Mouse (Mus musculus) right cerebral cortex, adult 2 months (tissue): Measurements from ENCODE around the gene Gm17617.

Experiments used
- DNase-seq, 2 experiments: peaks; one replicate each; pipeline ENCODE4 v3.0.0; 2021 to 2022; ENCODE audit warnings: low spot score in 2 of 2

The Gm17617 gene

GRCm38 (mm10) chr13:55133448-55133847 lies at the start of gene Gm17617:
Gm17617 (minus strand) TSS chr13:55133548.
- no peak for DNase-seq

GRCm38 (mm10) chr13:55182173-55182894 lies 49.0 kb upstream of the Gm17617 start:
- DNase-seq = peak; percentile 65 to 75

- no peak for DNase-seq
These were observed 48.4 kb upstream of the Gm17617 start for GRCm38 (mm10) chr13:55181786-55182172.

GRCm38 (mm10) chr13:55179591-55179990 lies 46.2 kb upstream of the Gm17617 start:
- DNase-seq = no peak

DNA sequence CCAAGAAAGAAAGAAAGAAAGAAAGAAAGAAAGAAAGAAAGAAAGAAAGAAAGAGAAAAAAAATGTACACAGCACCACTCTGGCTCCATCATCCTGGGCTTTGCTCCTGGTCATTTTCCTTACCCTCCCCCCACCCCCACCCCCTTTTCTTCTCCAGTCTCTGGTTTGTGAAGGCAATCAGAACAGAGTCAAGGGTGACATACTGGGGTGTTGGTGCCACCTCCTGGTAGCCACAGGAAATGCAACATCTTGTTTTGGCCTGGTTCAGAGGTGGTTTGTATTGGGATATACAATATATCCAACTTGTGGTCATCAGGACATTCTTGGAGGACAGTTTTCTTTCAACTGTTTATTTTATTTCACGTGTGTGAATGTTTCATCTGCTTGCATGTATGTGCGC lies 45.2 kb upstream of the Gm17617 start:
- DNase-seq = peak; percentile 78 to 85

DNA sequence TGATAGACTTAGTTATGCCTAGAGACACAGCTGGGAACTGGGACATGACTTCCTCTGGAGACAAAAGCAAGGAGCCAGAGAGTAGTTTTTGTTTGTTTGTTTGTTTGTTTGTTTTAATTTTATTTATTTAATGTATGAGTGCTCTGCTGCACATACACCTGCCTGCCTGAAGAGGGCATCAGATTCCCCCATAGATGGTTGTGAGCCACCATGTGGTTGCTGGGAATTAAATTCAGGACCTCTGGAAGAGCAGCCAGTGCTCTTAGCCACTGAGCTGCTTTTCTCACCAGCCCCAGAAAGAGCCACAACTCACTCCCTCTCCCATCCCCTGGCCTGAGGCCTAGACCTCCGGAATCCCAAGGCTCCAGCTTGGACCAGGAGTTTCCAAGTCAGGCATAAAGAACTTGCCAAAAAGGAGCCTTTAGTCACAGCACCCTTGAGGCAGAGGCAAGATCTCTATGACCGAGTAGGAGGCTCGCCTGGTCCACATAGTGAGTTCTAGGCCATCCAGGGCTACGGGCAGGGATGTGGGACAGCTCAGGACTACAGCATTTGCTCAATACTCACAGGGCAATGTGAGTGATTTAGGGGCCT lies 44.7 kb upstream of the Gm17617 start:
- no peak for DNase-seq

DNA sequence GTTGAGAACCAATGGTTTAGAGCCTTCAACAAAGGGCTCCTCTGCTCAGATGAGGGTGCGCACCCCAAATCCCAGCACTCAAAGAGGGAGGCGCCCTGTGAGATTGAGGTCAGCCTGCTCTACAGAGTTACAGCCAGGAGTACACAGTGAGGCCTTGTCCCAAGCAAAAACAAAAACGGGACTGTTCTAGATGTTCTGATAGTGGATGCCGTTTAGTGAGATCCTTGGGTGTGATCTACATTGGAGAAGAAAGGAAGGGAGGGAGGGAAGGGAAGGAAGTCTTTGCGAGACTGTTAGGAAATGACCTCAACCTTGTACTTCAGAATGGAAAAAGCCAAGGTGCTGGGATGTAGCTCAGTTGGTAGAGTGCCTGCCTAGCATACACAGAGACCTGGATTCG lies 42.9 kb upstream of the Gm17617 start:
- DNase-seq = no peak

- no peak for DNase-seq
These were observed 41.0 kb upstream of the Gm17617 start for GRCm38 (mm10) chr13:55174347-55174746.

GRCm38 (mm10) chr13:55172336-55172770 lies 39.0 kb upstream of the Gm17617 start:
- DNase-seq = no peak

- peak; percentile 37 to 52 for DNase-seq
These were observed 38.4 kb upstream of the Gm17617 start for GRCm38 (mm10) chr13:55171517-55172335.

DNA sequence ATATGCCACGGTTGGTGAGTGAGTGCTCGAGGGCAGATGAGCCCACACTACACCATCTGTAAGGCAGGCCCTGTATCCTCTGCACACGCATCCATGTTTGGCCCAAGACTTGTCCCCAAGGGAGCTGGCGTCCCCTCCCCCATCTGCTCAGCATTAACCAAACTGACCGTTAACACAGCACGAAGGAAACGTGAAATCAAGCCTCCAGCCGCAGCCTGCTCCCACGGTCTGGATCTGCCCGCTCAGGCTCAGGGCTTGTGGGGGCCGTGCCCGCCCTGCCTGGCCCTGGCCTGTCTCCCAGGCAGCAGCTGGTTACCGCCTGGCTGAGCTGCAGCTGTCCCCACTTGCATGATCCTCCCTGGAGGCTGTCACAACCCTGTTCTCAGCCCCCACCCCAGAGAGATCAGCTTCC lies 35.6 kb upstream of the Gm17617 start:
- peak; percentile 26 to 32 for DNase-seq

GRCm38 (mm10) chr13:55168255-55168654 lies 34.9 kb upstream of the Gm17617 start:
- DNase-seq = no peak

- DNase-seq = no peak
These were observed 34.5 kb upstream of the Gm17617 start for GRCm38 (mm10) chr13:55167798-55168197.

DNA sequence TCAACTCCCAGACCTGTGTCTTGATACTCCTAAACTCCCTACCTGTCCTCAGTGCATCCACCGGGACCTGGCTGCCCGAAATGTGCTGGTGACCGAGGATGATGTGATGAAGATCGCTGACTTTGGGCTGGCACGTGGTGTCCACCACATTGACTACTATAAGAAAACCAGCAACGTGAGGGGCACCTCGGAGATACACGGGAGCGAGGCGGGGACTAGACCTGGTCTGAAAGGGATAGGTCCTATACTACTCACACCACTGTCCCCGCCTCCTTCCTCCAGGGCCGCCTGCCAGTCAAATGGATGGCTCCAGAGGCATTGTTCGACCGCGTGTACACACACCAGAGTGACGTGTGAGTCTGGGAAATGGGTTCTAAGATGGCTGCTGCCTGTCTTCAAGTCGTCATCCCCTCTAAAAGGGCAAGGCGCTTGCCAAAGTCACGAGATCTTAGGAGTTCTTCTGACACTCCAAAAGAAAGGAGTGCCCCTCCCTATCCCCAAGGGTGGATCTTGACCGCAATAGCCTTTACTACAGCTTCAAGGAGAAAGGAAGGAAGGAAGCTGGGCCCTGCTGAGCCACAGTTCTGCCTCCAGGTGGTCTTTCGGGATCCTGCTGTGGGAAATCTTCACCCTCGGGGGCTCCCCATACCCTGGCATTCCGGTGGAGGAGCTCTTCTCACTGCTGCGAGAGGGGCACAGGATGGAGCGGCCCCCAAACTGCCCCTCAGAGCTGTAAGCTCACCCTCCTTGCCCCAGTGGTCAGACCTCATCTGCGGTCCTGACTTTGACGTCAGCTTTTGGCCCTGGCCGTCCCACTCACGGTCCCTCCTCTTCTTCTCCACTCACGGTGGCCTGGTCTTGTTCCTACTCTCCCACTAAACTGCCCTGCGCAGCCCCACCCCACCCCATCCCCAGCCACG lies 33.7 kb upstream of the Gm17617 start:
- DNase-seq = no peak

DNA sequence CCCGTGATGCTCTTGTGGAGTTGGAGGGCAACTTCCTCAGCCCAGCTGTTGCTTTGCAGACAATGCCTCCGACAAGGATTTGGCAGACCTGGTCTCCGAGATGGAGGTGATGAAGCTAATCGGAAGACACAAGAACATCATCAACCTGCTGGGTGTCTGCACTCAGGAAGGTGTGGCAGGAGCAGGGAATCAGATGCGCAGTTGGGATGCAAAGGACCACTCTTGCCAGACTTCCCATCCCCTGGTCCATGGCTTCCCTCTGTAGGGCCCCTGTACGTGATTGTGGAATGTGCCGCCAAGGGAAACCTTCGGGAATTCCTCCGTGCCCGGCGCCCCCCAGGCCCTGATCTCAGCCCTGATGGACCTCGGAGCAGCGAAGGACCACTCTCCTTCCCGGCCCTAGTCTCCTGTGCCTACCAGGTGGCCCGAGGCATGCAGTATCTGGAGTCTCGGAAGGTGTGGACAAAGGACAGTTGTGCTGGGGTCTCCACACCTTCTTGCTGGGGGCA lies 32.5 kb upstream of the Gm17617 start:
- no peak for DNase-seq

DNA sequence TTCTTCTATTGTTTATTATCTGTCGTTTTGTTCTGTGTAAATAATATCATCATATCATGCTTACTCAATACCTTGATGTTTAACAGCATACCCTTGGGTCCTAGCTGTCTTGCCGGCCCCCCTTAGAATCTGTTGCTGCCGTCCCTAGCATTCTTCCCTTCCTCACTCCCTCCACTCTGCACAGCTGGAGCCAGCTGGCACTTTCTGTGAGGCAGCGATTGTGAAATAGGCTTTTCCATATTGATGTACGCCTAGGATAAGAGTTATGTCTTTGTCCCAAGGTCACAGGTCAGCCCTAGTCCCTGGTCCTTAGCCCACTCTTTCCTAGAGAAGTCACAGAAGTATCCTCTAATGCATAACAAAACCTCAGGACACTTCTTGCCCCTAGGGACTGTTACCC lies 30.2 kb upstream of the Gm17617 start:
- DNase-seq = no peak

GRCm38 (mm10) chr13:55162365-55162764 lies 29.0 kb upstream of the Gm17617 start:
- no peak for DNase-seq

DNA sequence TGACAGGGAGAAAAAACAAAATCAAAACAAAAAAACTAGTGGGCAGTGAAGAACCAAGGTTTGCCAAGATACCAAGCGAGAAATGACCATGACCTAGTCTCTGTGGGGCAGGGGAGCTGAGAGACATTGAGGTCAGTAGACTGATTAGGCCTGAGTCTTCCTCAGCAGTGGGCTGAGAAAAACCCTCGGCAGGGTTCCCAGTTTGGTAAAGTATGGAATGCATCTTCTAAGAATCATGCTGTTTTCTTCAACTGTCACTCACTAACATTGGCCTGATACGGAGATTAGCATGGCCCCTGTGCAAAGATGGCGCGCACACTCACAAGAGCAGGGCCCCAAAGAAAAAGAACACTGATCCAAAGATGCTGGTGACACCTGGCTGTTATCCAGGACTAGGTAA lies 20.6 kb upstream of the Gm17617 start:
- DNase-seq = no peak

GRCm38 (mm10) chr13:55152621-55153415 lies 19.5 kb upstream of the Gm17617 start, which contains the start of gene Fgfr4:
Fgfr4 (plus strand) TSS chr13:55152640.
- DNase-seq = no peak

DNA sequence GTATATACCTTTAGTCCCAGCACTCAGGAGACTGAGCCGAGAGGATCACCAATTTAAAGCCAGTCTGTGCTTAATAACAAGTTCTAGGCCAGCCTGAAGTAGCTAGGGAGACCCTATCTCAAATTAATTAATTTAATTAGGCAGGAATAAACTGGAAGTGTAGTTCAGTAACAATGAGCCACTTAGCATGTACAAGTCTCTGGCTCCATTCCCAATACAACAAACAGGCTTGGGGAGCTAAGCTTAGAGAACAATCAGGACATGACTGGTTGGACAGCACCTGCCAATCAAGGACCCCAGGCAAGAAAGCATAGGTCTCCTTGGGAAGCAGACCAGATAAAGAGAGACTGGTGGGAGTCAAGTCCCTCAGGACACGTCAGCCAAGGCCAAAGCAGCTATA lies 6.9 kb upstream of the Gm17617 start:
- DNase-seq = no peak
